Mouse (Mus musculus) heart, embryonic 14.5 days (tissue): ENCODE results near the gene Sycp3. TPM values are rescaled to one million over a fixed set of nuclear protein-coding genes. Genes with fewer than 3 reads are reported as not detected.
"Not testable (repeated sequence)": the region's sequence is repeated elsewhere in the genome, so short reads cannot be mapped to it uniquely, and the experiment has no call there.

Experiments used
- ATAC-seq: fragments of 200-750 bp; cut with Nextera tagmentation; 2 replicates; pipeline ENCODE4 v1.8.0; 2017; ENCODE audit warnings: low read depth, moderate TSS enrichment; ENCODE audit not compliant: insufficient number of reproducible peaks, insufficient read depth, low FRiP score
- H3K27ac ChIP-seq, 2 experiments: fragments of 200-500 bp in 1 of 2; fragments of 300-500 bp in 1 of 2; sonication (generic) in 1 of 2; replicated peaks in 1 of 2; 2 replicates each; pipeline ENCODE4 v1.5.1; 2012 to 2014; ENCODE audit warnings: low read depth in 2 of 2, low read length in 2 of 2, control low read depth in 1 of 2, mild to moderate bottlenecking in 1 of 2, mixed read lengths in 1 of 2; ENCODE audit not compliant: control insufficient read depth in 1 of 2, insufficient read depth in 1 of 2
- H3K27me3 ChIP-seq: fragments of 300-500 bp; sonication (generic); 2 replicates; pipeline ENCODE4 v1.6.1; 2014; ENCODE audit warnings: mild to moderate bottlenecking, low read length, control low read depth; ENCODE audit not compliant: control insufficient read depth, insufficient read depth
- H3K36me3 ChIP-seq: fragments of 300-500 bp; sonication (generic); 2 replicates; pipeline ENCODE4 v1.6.1; 2014; ENCODE audit warnings: mild to moderate bottlenecking, control low read depth, low read length, mixed read lengths; ENCODE audit not compliant: control insufficient read depth, insufficient read depth
- H3K4me1 ChIP-seq, 2 experiments: fragments of 200-500 bp in 1 of 2; fragments of 300-500 bp in 1 of 2; sonication (generic) in 1 of 2; 2 replicates each; pipeline ENCODE4 v1.6.1; 2012 to 2014; ENCODE audit warnings: low read length in 2 of 2, control low read depth in 1 of 2, mixed read lengths in 1 of 2; ENCODE audit not compliant: control insufficient read depth in 2 of 2, insufficient read depth in 2 of 2
- H3K4me2 ChIP-seq: fragments of 300-500 bp; sonication (generic); 2 replicates; pipeline ENCODE4 v1.6.1; 2014; ENCODE audit warnings: mild to moderate bottlenecking, low read length
- H3K4me3 ChIP-seq, 2 experiments: fragments of 200-500 bp in 1 of 2; fragments of 300-500 bp in 1 of 2; sonication (generic) in 1 of 2; 2 replicates each; pipeline ENCODE4 v1.5.1; 2012 to 2014; ENCODE audit warnings: low read length in 2 of 2, mild to moderate bottlenecking in 2 of 2, control low read depth in 1 of 2, low read depth in 1 of 2, moderate library complexity in 1 of 2; ENCODE audit not compliant: control insufficient read depth in 1 of 2, insufficient read depth in 1 of 2
- H3K9ac ChIP-seq: fragments of 300-500 bp; sonication (generic); 2 replicates; pipeline ENCODE4 v1.6.1; 2014; ENCODE audit warnings: mild to moderate bottlenecking, low read length
- H3K9me3 ChIP-seq: fragments of 300-500 bp; sonication (generic); 2 replicates; pipeline ENCODE4 v1.6.1; 2016; ENCODE audit warnings: low read length, control low read depth; ENCODE audit not compliant: control insufficient read depth
- WGBS: fragments of 180-500 bp; shearing (Covaris S2); extraction: QIAGEN DNeasy Blood & Tissue Kit; methylation state at CpG from one replicate; pipeline ENCODE4 v1.1.7; 2014; 5-methylcytosine and 5-hydroxymethylcytosine counted together
- polyA plus RNA-seq: library from polyadenylated mRNA; unstranded; fragments of >200 nt; fragmentation: Nextera tagmentation; extraction: Ambion mirVana; gene quantifications from 2 replicates; pipeline ENCODE4 v1.2.1, GENCODE M21; 2014

Sycp3 gene
- polyA plus RNA-seq, 1 experiment from 2014 or later, result 0.36 TPM

DNA sequence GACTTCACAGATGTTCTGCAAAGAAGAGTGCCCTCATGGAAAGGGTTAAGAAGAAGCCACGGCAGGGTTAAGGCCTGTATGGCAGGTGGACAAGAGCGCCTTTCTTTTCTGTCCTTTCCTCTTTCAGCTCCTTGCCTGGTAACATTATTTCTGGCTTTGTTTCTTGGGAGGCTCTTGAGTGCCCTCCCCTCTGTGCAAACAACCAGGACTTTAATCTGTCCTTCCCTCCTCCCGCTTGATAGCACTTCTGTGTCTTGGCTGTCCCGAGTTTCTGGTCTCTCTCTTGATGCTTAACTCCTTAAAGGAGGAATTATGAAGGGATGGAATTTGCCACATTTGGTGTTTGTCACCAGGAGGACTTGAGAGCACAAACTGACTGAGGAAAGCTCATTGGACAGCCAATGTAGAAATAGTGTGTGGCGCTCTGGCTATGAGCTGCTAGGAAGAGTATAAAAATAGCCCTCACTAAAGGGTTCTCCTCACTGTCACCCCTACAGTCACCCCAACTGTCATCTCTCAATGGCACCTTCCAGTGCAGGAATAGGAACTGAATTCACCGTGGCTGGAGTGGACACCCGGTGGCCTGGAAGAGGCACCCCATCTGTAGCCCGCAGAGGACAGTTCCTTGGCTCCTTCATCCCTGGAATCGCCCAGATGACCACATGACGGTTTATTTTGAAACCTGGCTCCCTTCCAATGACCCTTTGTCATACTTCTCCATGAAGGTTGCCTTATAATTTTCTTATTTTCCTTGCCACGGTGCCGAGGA lies 51.3 kb downstream of the Sycp3 start:
- Histone ChIP-seq H3K36me3 (no peaks in the 10 kb centered on the region), H3K4me3 (no peak overlapping the region), H3K9ac (no peak overlapping the region), H3K27me3 (no peaks in the 10 kb centered on the region), H3K27ac (peak overlapping the region; percentile 43 to 71), H3K4me1 (peaks cover 6 to 9% of the 10 kb centered on the region in 2 experiments), H3K4me2 (peak overlapping the region; percentile 34), H3K9me3 (no peaks in the 10 kb centered on the region)
- ATAC-seq, result peak; percentile 54; the same call in 1 of the 2 replicates
- WGBS, result 38% methylated on average over 12 of the region's 12 CpGs

DNA sequence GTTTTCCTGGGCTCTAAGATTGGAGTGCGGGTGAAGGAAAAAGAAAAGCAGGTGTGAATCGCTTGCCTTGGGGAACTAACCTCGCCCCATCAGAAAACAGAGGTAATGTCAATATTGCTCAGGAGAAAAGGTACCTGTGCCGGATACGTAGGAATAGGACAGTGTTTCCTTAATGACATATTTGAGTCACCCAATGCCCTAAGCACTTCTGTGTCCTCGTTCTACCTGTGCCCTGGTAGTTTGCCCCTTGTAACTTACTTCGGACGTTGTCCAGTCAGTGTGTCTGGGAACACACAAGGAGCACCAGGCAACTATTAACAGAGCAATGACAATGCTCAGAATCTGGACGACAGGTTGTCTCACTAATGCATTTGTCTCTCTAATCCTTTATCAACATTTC lies 52.0 kb downstream of the Sycp3 start:
- Histone ChIP-seq H3K4me3 (no peak overlapping the region), H3K36me3 (no peaks in the 10 kb centered on the region), H3K27ac (peak overlapping the region in 1 of 2 experiments; percentile 43; a peak in 1 of 4 replicates), H3K9ac (no peak overlapping the region), H3K4me2 (no peak overlapping the region), H3K4me1 (peaks cover 6 to 9% of the 10 kb centered on the region in 2 experiments), H3K27me3 (no peaks in the 10 kb centered on the region), H3K9me3 (no peaks in the 10 kb centered on the region)
- WGBS, result 85% methylated on average over 9 of the region's 9 CpGs
- ATAC-seq, result no peak

DNA sequence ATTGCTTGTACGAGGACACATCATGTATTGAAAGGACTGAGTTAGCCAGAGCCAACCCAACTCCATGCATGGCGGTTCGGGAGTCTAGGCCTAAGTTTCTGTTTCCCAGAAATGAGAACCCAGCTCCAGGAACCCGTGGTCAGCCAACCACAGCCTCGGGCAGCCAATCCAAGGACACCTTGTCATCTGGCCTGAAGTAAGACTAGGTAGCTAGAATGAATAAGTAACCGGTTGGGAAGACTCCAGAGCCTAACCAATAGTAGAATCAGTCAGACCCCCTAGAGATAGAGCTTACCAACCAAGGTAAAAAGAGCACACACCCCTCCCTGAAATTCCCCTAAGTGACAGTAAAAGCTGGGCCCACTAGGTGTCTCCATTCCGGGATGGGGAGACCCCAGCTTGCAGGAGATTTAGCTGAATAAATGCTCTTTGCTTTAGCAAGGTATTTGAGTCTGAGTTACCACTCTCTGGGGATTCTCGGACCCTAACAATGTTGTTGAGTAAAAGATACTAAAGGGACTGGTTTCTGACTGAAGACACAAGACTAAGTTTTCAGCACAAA lies 54.3 kb downstream of the Sycp3 start:
- no peak overlapping the region for H3K4me2 ChIP-seq
- no peaks in the 10 kb centered on the region for H3K27me3 ChIP-seq
- H3K36me3 ChIP-seq, result no peaks in the 10 kb centered on the region
- 75% methylated on average over 8 of the region's 8 CpGs for WGBS
- H3K9me3 ChIP-seq, result no peaks in the 10 kb centered on the region
- peaks cover 6 to 9% of the 10 kb centered on the region in 2 experiments for H3K4me1 ChIP-seq
- H3K4me3 ChIP-seq, result no peak overlapping the region
- H3K9ac ChIP-seq, result no peak overlapping the region
- no peak overlapping the region for H3K27ac ChIP-seq
- no peak for ATAC-seq

DNA sequence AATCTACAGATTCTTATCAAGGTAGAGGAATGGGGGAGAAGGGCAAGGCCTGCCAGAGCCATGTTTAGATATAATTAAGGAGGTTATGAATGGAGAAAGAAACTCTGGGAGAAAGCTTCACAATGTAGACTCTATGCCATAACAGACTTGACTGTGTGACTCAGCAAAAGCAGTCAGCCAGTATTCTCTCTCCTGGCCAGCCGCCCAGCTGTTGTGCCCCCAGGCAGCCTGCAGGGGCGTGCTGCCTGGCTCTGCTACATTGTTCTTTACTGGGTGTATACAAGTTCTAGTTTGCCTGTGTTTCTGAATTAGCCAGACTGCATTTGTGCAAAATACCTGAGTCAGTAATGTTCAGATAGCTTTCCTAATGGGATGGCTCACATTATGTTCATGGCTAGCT lies 55.1 kb downstream of the Sycp3 start:
- Histone ChIP-seq H3K4me1 (peaks cover 6 to 9% of the 10 kb centered on the region in 2 experiments), H3K4me2 (no peak overlapping the region), H3K27ac (no peak overlapping the region), H3K36me3 (no peaks in the 10 kb centered on the region), H3K4me3 (no peak overlapping the region), H3K9me3 (no peaks in the 10 kb centered on the region), H3K27me3 (no peaks in the 10 kb centered on the region), H3K9ac (no peak overlapping the region)
- 74% methylated on average over 2 of the region's 2 CpGs for WGBS
- ATAC-seq, result no peak

DNA sequence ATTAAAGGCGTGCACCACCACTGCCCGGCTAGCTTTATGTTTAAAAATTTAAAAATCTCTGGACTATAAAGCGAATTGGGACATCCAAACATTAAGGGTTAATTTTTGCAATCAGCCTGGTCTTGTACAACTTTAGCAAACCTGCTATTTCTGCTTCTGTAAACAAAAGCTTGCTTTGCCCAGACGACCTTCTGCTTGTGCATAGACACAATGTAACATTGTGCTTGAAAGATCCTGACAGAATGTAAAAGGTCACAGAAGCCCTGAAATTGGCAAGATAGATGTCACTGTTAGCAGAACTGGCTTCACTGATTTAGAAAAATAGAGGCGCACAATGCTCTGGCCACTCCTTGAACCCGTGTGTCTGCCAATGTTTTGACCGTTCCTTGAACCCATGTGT lies 55.7 kb downstream of the Sycp3 start:
- ATAC-seq, H3K4me2 ChIP-seq, H3K27me3 ChIP-seq, H3K27ac ChIP-seq, H3K9me3 ChIP-seq, H3K9ac ChIP-seq, H3K36me3 ChIP-seq, H3K4me3 ChIP-seq, H3K4me1 ChIP-seq: not testable (repeated sequence)
- 89% methylated on average over 5 of the region's 7 CpGs for whole genome bisulfite sequencing

DNA sequence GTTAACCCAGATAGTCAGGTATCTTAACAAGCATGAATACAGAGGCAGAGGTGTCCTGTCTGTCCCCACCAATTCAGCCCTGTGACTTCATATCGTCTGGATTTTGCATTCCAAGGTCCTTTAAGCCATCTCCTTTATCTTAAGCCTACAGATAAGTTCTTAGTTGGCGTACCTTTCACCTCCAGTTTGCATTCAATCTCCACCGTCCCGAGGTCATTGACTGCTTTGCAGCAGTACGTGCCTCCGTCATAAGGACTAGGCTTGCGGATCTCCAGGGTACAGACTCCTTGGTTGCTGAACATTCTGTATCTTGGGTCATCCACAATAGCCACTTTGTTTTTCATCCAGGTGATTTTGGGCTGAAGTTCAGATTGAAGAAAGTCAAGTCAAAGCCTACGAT lies 63.4 kb downstream of the Sycp3 start:
- H3K4me1 ChIP-seq, result no peaks in the 10 kb centered on the region
- H3K4me2 ChIP-seq, result no peak overlapping the region
- no peaks in the 10 kb centered on the region for H3K36me3 ChIP-seq
- WGBS, result 64% methylated on average over 8 of the region's 8 CpGs
- no peak overlapping the region for H3K4me3 ChIP-seq
- no peak for ATAC-seq
- H3K27me3 ChIP-seq, result no peaks in the 10 kb centered on the region
- no peak overlapping the region for H3K9ac ChIP-seq
- H3K27ac ChIP-seq, result no peak overlapping the region
- H3K9me3 ChIP-seq, result no peaks in the 10 kb centered on the region
